Mouse (Mus musculus) lung, postnatal 36 days (tissue): Measurements from ENCODE around the gene Olfr372.
"Not testable (repeated sequence)": the region's sequence is repeated elsewhere in the genome, so short reads cannot be mapped to it uniquely, and the experiment has no call there.

Experiments used
- DNase-seq: peaks from one replicate; pipeline ENCODE4 v3.0.0; 2022; ENCODE audit warnings: mixed read lengths

Olfr372 gene

GRCm38 (mm10) chr8:72040918-72041317 lies at the start of gene Olfr372:
Gene Olfr372 (plus strand): TSS chr8:72041218.
- DNase-seq = not testable (repeated sequence)

DNA sequence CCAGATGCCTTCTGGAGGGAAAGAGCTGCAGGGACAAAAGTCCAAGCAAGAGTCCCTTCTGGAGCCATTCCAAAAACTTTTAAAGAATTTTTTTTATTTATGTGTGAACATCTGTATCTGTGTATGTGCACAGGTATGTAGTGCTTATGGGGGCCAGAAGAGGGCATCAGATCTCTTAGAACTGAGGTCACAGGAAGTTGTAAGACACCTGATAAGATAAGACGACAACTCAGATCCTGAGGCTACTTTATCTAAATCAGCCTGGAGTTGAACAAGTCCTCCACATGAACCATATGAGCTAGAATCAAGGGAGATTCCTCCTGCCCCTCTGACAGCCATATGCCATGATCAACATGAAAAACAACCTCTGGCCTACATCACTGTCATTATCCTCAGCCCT lies 41.6 kb upstream of the Olfr372 start:
- DNase-seq = no peak

- no peak for DNase-seq
Measured at GRCm38 (mm10) chr8:72000223-72000622, 40.8 kb upstream of the Olfr372 start.

DNA sequence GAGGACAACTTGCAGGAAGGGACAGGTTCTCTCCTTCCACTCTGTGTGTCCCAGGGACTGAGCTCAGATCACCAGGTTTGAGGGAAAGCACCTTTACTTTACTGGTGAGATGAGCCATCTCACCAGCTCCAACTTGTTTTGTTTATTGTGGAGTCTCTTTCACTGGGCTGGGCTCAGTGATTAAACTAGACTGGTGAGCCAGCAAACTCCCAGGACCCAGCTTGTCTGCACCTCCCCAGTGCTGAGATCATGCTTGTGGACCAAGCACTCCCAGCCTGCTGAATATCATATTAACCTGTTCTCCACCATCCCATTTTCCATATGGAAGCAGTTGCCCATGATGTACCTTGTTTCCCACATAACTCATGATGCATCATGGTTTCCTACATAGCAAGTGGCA lies 38.1 kb upstream of the Olfr372 start:
- DNase-seq = no peak

GRCm38 (mm10) chr8:72005912-72006311 lies 35.1 kb upstream of the Olfr372 start:
- no peak for DNase-seq

GRCm38 (mm10) chr8:72006763-72007162 lies 34.3 kb upstream of the Olfr372 start:
- no peak for DNase-seq

- DNase-seq = peak; percentile 65
Measured at GRCm38 (mm10) chr8:72008134-72008641, 32.8 kb upstream of the Olfr372 start.

GRCm38 (mm10) chr8:72009473-72009872 lies 31.5 kb upstream of the Olfr372 start, which contains the start of gene Cyp4f18:
Gene Cyp4f18 (minus strand): TSS chr8:72009626.
- peak; percentile 66 for DNase-seq

DNA sequence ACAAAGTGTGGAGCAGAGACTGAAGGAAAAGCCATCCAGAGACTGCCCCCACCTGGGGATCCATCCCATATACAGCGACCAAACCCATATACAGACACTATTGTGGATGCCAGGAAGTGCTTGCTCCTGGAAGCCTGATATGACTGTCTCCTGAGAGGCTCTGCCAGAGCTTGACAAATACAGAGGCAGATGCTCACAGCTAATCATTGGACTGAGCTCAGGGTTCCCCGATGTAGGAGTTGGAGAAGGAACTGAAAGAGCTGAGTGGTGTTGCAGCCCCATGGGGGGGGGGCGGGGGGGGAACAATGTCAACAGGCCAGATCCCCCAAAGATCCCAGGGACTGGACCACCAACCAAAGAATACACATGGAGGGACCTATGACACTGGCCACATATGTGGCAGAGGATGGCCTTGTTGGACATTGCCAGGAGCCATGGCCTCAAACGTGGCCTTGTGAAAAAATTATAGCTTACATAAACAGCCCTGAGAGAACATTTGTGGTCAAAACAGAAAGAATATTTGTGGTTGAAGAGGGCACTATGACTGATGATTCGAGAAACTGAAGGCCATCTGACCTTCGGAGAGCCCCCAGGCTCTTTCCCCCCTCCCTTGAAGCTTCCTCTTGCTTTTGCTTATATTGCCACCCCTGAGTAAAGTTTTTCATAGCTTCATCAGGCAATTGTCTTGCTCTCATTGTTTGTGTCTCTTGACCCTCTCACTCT lies 27.4 kb upstream of the Olfr372 start:
- peak; percentile 20 for DNase-seq

DNA sequence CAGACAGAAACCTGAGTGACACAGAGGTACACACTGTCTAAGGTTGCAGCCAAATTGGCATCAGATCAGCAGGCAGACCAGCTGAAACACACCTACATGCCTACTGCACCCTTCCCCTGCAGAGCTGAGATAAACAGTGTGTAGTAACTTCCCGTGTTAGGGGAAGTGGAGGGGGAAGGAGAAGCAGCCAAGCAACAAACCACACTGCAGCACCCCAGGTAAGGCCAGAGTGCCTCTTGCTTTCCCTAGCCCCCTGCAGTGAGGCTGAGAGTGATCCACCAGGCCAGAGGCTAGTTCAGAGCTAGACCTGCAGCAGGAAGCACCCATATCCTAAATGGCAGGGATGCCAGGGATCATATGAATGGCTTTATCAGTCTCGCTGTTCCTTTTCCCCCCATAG lies 23.7 kb upstream of the Olfr372 start:
- peak; percentile 23 for DNase-seq

- no peak for DNase-seq
Measured at GRCm38 (mm10) chr8:72018141-72018540, 22.9 kb upstream of the Olfr372 start.

GRCm38 (mm10) chr8:72019022-72019421 lies 22.0 kb upstream of the Olfr372 start:
- DNase-seq = not testable (repeated sequence)

- DNase-seq = no peak
Measured at GRCm38 (mm10) chr8:72019816-72020215, 21.2 kb upstream of the Olfr372 start.

- peak; percentile 81 for DNase-seq
Measured at GRCm38 (mm10) chr8:72024886-72025285, 16.1 kb upstream of the Olfr372 start.

- DNase-seq = peak; percentile 86
Measured at GRCm38 (mm10) chr8:72032926-72033325, 8.1 kb upstream of the Olfr372 start.

GRCm38 (mm10) chr8:72042493-72042892 lies 1.5 kb downstream of the Olfr372 start:
- DNase-seq = no peak

- not testable (repeated sequence) for DNase-seq
Measured at GRCm38 (mm10) chr8:72054633-72055032, 13.6 kb downstream of the Olfr372 start.

- DNase-seq = not testable (repeated sequence)
Measured at GRCm38 (mm10) chr8:72057643-72058042, 16.6 kb downstream of the Olfr372 start.

DNA sequence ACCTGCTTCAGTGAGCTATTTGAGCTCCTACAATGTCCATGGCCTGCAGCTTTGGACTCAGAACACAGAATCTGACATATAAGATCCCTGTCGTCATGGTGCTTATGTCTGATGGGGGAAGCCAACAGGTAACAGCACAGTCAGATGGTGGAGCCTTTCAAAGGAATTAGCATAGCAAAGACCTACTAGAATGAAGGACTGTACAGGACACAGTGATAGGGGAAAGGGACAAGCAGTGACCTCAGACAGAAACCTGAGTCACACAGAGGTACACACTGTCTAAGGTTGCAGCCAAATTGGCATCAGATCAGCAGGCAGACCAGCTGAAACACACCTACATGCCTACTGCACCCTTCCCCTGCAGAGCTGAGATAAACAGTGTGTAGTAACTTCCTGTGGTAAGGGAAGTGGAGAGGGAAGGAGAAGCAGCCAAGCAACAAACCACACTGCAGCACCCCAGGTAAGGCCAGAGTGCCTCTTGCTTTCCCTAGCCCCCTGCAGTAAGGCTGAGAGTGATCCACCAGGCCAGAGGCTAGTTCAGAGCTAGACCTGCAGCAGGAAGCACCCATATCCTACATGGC lies 25.9 kb downstream of the Olfr372 start:
- not testable (repeated sequence) for DNase-seq

- not testable (repeated sequence) for DNase-seq
Measured at GRCm38 (mm10) chr8:72082877-72083276, 41.9 kb downstream of the Olfr372 start, which contains the start of gene Olfr373. Gene Olfr373 (plus strand): TSS chr8:72083177.

DNA sequence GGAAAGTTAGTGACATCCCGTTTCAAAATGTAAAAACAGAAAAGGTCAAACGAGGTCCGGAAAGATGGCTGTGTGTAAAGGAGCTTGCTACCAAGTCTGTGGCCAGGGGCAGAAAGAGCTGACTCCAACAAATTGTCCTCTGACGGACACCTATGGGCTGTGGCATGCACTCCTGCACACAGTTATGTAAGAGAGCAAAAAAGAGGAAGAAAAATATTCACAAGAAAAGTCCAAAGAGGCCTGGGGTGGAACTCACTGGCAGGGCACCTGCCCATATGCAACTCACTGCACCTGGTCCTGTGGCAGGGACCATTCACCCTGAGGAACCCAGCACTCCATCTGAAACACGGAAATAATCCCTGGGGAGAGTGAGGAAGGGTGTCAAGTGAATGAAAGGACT lies 43.7 kb downstream of the Olfr372 start:
- DNase-seq = no peak

DNA sequence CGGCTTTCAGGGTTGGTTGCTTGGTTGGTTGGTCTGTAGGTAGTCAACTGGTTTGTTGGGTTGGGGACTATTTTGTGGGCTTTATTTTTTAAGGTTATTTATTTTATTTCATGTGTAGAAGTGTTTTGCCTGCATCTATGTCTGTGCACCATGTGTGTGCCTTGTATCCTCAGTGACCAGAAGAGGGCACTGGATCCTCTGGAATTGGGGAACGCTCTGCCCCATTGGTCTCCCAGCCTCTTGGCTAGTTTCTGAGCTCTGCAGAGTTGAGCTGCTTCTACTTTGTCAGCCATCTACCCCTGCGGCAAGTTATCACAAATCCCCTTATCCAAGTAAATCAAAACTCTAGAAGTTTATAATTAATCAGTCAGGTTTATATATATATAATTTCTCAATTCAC lies 46.6 kb downstream of the Olfr372 start:
- DNase-seq = not testable (repeated sequence)

- not testable (repeated sequence) for DNase-seq
Measured at GRCm38 (mm10) chr8:72096721-72097120, 55.7 kb downstream of the Olfr372 start.
